Mouse (Mus musculus): ENCODE measurements around the gene Swap70. TPM values are rescaled to one million over a fixed set of nuclear protein-coding genes. Genes with fewer than 3 reads are reported as not detected.

Gene Swap70
- polyA plus RNA-seq, 1 experiment from 2014 or later, result 22.6 TPM

GRCm38 (mm10) chr7:110258196-110258950, 36.9 kb downstream of the Swap70 start:
- Histone ChIP-seq H3K27ac (ENCODE audit: poor library complexity, severe bottlenecking) (peak overlapping the region; percentile 10; the same call in 1 of the 2 replicates), H3K4me1 (replicated peaks) (peaks cover 74% of the 10 kb centered on the region), H3K9ac (no peak overlapping the region), H3K36me3 (peaks cover under 1% of the 10 kb centered on the region; the same call in 1 of the 2 replicates), H3K4me2 (no peak overlapping the region), H3K9me3 (replicated peaks) (no peaks in the 10 kb centered on the region), H3K4me3 (no peak overlapping the region), H3K27me3 (replicated peaks) (no peaks in the 10 kb centered on the region)
- ATAC-seq (ENCODE audit: insufficient number of reproducible peaks, low FRiP score), result no peak
- WGBS, result 75% methylated on average over 11 of the region's 11 CpGs

GRCm38 (mm10) chr7:110259966-110260711, 38.6 kb downstream of the Swap70 start:
- Histone ChIP-seq H3K4me2 (no peak overlapping the region), H3K4me3 (no peak overlapping the region), H3K9ac (no peak overlapping the region), H3K9me3 (replicated peaks) (no peaks in the 10 kb centered on the region), H3K27me3 (replicated peaks) (no peaks in the 10 kb centered on the region), H3K36me3 (no peaks in the 10 kb centered on the region), H3K4me1 (replicated peaks) (peaks cover 59% of the 10 kb centered on the region), H3K27ac (ENCODE audit: poor library complexity, severe bottlenecking) (peak overlapping the region; percentile 74)
- ATAC-seq (ENCODE audit: insufficient number of reproducible peaks, low FRiP score), result peak; percentile 59; the same call in 1 of the 2 replicates
- 62% methylated on average over 4 of the region's 4 CpGs for WGBS

GRCm38 (mm10) chr7:110261807-110262206, 40.3 kb downstream of the Swap70 start:
- Histone ChIP-seq H3K27ac (ENCODE audit: poor library complexity, severe bottlenecking) (no peak overlapping the region), H3K4me2 (no peak overlapping the region), H3K27me3 (replicated peaks) (no peaks in the 10 kb centered on the region), H3K9me3 (replicated peaks) (no peaks in the 10 kb centered on the region), H3K9ac (no peak overlapping the region), H3K4me3 (no peak overlapping the region), H3K4me1 (replicated peaks) (peaks cover 57% of the 10 kb centered on the region), H3K36me3 (no peaks in the 10 kb centered on the region)
- 68% methylated on average over 4 of the region's 4 CpGs for WGBS
- no peak for ATAC-seq (ENCODE audit: insufficient number of reproducible peaks, low FRiP score)

GRCm38 (mm10) chr7:110262661-110263060, 41.1 kb downstream of the Swap70 start:
- no peak for ATAC-seq (ENCODE audit: insufficient number of reproducible peaks, low FRiP score)
- H3K4me2 ChIP-seq, result no peak overlapping the region
- H3K9me3 ChIP-seq (replicated peaks), result no peaks in the 10 kb centered on the region
- H3K36me3 ChIP-seq, result peaks cover 5% of the 10 kb centered on the region; the same call in 1 of the 2 replicates
- peak overlapping the region; percentile 6; the same call in 1 of the 2 replicates for H3K27ac ChIP-seq (ENCODE audit: poor library complexity, severe bottlenecking)
- 45% methylated on average over 1 of the region's 1 CpGs for WGBS
- no peak overlapping the region for H3K4me3 ChIP-seq
- H3K4me1 ChIP-seq (replicated peaks), result peaks cover 49% of the 10 kb centered on the region
- no peak overlapping the region for H3K9ac ChIP-seq
- no peaks in the 10 kb centered on the region for H3K27me3 ChIP-seq (replicated peaks)

GRCm38 (mm10) chr7:110263474-110263873, 42.0 kb downstream of the Swap70 start:
- no peaks in the 10 kb centered on the region for H3K9me3 ChIP-seq (replicated peaks)
- no peaks in the 10 kb centered on the region for H3K27me3 ChIP-seq (replicated peaks)
- H3K9ac ChIP-seq, result no peak overlapping the region
- 59% methylated on average over 1 of the region's 1 CpGs for WGBS
- H3K27ac ChIP-seq (ENCODE audit: poor library complexity, severe bottlenecking), result no peak overlapping the region
- no peak overlapping the region for H3K4me2 ChIP-seq
- no peak for ATAC-seq (ENCODE audit: insufficient number of reproducible peaks, low FRiP score)
- H3K4me1 ChIP-seq (replicated peaks), result peaks cover 41% of the 10 kb centered on the region
- H3K4me3 ChIP-seq, result no peak overlapping the region
- H3K36me3 ChIP-seq, result peaks cover 10% of the 10 kb centered on the region; the same call in 1 of the 2 replicates

GRCm38 (mm10) chr7:110265796-110266195, 44.3 kb downstream of the Swap70 start:
- no peaks in the 10 kb centered on the region for H3K27me3 ChIP-seq (replicated peaks)
- ATAC-seq (ENCODE audit: insufficient number of reproducible peaks, low FRiP score), result 0 out of 2 replicates have a peak, but pooled peaks have one; percentile 45
- 26% methylated on average over 7 of the region's 7 CpGs for WGBS
- no peak overlapping the region for H3K9ac ChIP-seq
- no peaks in the 10 kb centered on the region for H3K9me3 ChIP-seq (replicated peaks)
- H3K4me3 ChIP-seq, result no peak overlapping the region
- H3K4me1 ChIP-seq (replicated peaks), result peaks cover 29% of the 10 kb centered on the region
- no peak overlapping the region for H3K27ac ChIP-seq (ENCODE audit: poor library complexity, severe bottlenecking)
- H3K4me2 ChIP-seq, result no peak overlapping the region
- peaks cover 21% of the 10 kb centered on the region for H3K36me3 ChIP-seq

GRCm38 (mm10) chr7:110267014-110267413, 45.5 kb downstream of the Swap70 start:
- H3K36me3 ChIP-seq, result peaks cover 24% of the 10 kb centered on the region
- no peak overlapping the region for H3K4me2 ChIP-seq
- H3K4me3 ChIP-seq, result no peak overlapping the region
- H3K9ac ChIP-seq, result no peak overlapping the region
- no peak for ATAC-seq (ENCODE audit: insufficient number of reproducible peaks, low FRiP score)
- no peak overlapping the region for H3K27ac ChIP-seq (ENCODE audit: poor library complexity, severe bottlenecking)
- H3K27me3 ChIP-seq (replicated peaks), result no peaks in the 10 kb centered on the region
- no peaks in the 10 kb centered on the region for H3K9me3 ChIP-seq (replicated peaks)
- peaks cover 21% of the 10 kb centered on the region for H3K4me1 ChIP-seq (replicated peaks)

GRCm38 (mm10) chr7:110267994-110268393, 46.5 kb downstream of the Swap70 start:
- ATAC-seq (ENCODE audit: insufficient number of reproducible peaks, low FRiP score), result no peak
- Histone ChIP-seq H3K4me2 (no peak overlapping the region), H3K4me3 (no peak overlapping the region), H3K9me3 (replicated peaks) (no peaks in the 10 kb centered on the region), H3K4me1 (replicated peaks) (peaks cover 19% of the 10 kb centered on the region), H3K27ac (ENCODE audit: poor library complexity, severe bottlenecking) (no peak overlapping the region), H3K9ac (no peak overlapping the region), H3K27me3 (replicated peaks) (no peaks in the 10 kb centered on the region), H3K36me3 (peaks cover 24% of the 10 kb centered on the region)
- 90% methylated on average over 9 of the region's 9 CpGs for WGBS

GRCm38 (mm10) chr7:110268511-110268910, 47.0 kb downstream of the Swap70 start:
- Histone ChIP-seq H3K36me3 (peaks cover 29% of the 10 kb centered on the region), H3K4me2 (no peak overlapping the region), H3K4me1 (replicated peaks) (peaks cover 16% of the 10 kb centered on the region), H3K27me3 (replicated peaks) (no peaks in the 10 kb centered on the region), H3K27ac (ENCODE audit: poor library complexity, severe bottlenecking) (no peak overlapping the region), H3K9ac (no peak overlapping the region), H3K9me3 (replicated peaks) (no peaks in the 10 kb centered on the region), H3K4me3 (no peak overlapping the region)
- no peak for ATAC-seq (ENCODE audit: insufficient number of reproducible peaks, low FRiP score)
- 75% methylated on average over 4 of the region's 4 CpGs for WGBS

GRCm38 (mm10) chr7:110269777-110270176, 48.3 kb downstream of the Swap70 start:
- Histone ChIP-seq H3K9ac (no peak overlapping the region), H3K4me3 (no peak overlapping the region), H3K9me3 (replicated peaks) (no peaks in the 10 kb centered on the region), H3K4me2 (no peak overlapping the region), H3K36me3 (peaks cover 41% of the 10 kb centered on the region), H3K27ac (ENCODE audit: poor library complexity, severe bottlenecking) (no peak overlapping the region), H3K27me3 (replicated peaks) (no peaks in the 10 kb centered on the region), H3K4me1 (replicated peaks) (peaks cover 16% of the 10 kb centered on the region)
- ATAC-seq (ENCODE audit: insufficient number of reproducible peaks, low FRiP score), result no peak
- 75% methylated on average over 14 of the region's 14 CpGs for WGBS

- no peak overlapping the region for H3K4me2 ChIP-seq
- peaks cover 16% of the 10 kb centered on the region for H3K4me1 ChIP-seq (replicated peaks)
- peaks cover 46% of the 10 kb centered on the region for H3K36me3 ChIP-seq
- H3K4me3 ChIP-seq, result no peak overlapping the region
- no peaks in the 10 kb centered on the region for H3K27me3 ChIP-seq (replicated peaks)
- ATAC-seq (ENCODE audit: insufficient number of reproducible peaks, low FRiP score), result no peak
- no peak overlapping the region for H3K27ac ChIP-seq (ENCODE audit: poor library complexity, severe bottlenecking)
- H3K9ac ChIP-seq, result no peak overlapping the region
- WGBS, result 89% methylated on average over 7 of the region's 7 CpGs
- no peaks in the 10 kb centered on the region for H3K9me3 ChIP-seq (replicated peaks)
Measured at GRCm38 (mm10) chr7:110270455-110270854, 48.9 kb downstream of the Swap70 start.
